Mouse (Mus musculus): Measurements from ENCODE around the gene Mxd1.

GRCm38 (mm10) chr6:86665076-86665475 lies 3.9 kb downstream of the Mxd1 start:
- TF ChIP-seq CTCF (IDR thresholded peaks at IDR 0.05; ENCODE audit: borderline replicate concordance, extremely low read depth, insufficient read depth, insufficient read length) = no peak
- no peak for TF ChIP-seq POLR2A (IDR thresholded peaks at IDR 0.05; ENCODE audit: borderline replicate concordance, extremely low read depth, insufficient read depth, insufficient read length, poor library complexity, severe bottlenecking)

Data from brain, embryonic 14.5 days (tissue).